Mouse (Mus musculus): Measurements from ENCODE around the gene Fank1.
"Not testable (repeated sequence)": the region's sequence is repeated elsewhere in the genome, so short reads cannot be mapped to it uniquely, and the experiment has no call there.

Fank1 gene

GRCm38 (mm10) chr7:133829579-133829978 is 52.9 kb downstream of the Fank1 start:
- DNase-seq (ENCODE audit: low spot score): no peak

- DNase-seq (ENCODE audit: low spot score): no peak
Measured at GRCm38 (mm10) chr7:133839546-133839945, 62.9 kb downstream of the Fank1 start.

- DNase-seq (ENCODE audit: low spot score): no peak
Measured at GRCm38 (mm10) chr7:133842079-133842478, 65.4 kb downstream of the Fank1 start.

- DNase-seq (ENCODE audit: low spot score): no peak
Measured at GRCm38 (mm10) chr7:133847175-133847574, 70.5 kb downstream of the Fank1 start.

GRCm38 (mm10) chr7:133848180-133848579 is 71.5 kb downstream of the Fank1 start:
- DNase-seq (ENCODE audit: low spot score): no peak

- DNase-seq (ENCODE audit: low spot score): no peak
Measured at GRCm38 (mm10) chr7:133850735-133851134, 74.1 kb downstream of the Fank1 start.

GRCm38 (mm10) chr7:133856278-133856677 is 79.6 kb downstream of the Fank1 start:
- DNase-seq (ENCODE audit: low spot score): no peak

GRCm38 (mm10) chr7:133858506-133858905 is 81.8 kb downstream of the Fank1 start:
- DNase-seq (ENCODE audit: low spot score): no peak

- DNase-seq (ENCODE audit: low spot score): no peak
Measured at GRCm38 (mm10) chr7:133859548-133859947, 82.9 kb downstream of the Fank1 start.

- DNase-seq (ENCODE audit: low spot score): no peak
Measured at GRCm38 (mm10) chr7:133862233-133862632, 85.6 kb downstream of the Fank1 start.

- DNase-seq (ENCODE audit: low spot score): no peak
Measured at GRCm38 (mm10) chr7:133862723-133863122, 86.1 kb downstream of the Fank1 start.

GRCm38 (mm10) chr7:133863151-133863550 is 86.5 kb downstream of the Fank1 start:
- DNase-seq (ENCODE audit: low spot score): no peak

- DNase-seq (ENCODE audit: low spot score): no peak
Measured at GRCm38 (mm10) chr7:133863684-133864083, 87.0 kb downstream of the Fank1 start.

- no peak for DNase-seq (ENCODE audit: low spot score)
Measured at GRCm38 (mm10) chr7:133870265-133870664, 93.6 kb downstream of the Fank1 start.

GRCm38 (mm10) chr7:133872701-133873100 is 96.0 kb downstream of the Fank1 start:
- no peak for DNase-seq (ENCODE audit: low spot score)

- DNase-seq (ENCODE audit: low spot score): no peak
Measured at GRCm38 (mm10) chr7:133876139-133876538, 99.5 kb downstream of the Fank1 start.

- DNase-seq (ENCODE audit: low spot score): no peak
Measured at GRCm38 (mm10) chr7:133876646-133877342, 100.1 kb downstream of the Fank1 start.

- DNase-seq (ENCODE audit: low spot score): no peak
Measured at GRCm38 (mm10) chr7:133879761-133880160, 103.1 kb downstream of the Fank1 start.

GRCm38 (mm10) chr7:133884759-133885431 is 108.2 kb downstream of the Fank1 start:
- not testable (repeated sequence) for DNase-seq (ENCODE audit: low spot score)

- DNase-seq (ENCODE audit: low spot score): no peak
Measured at GRCm38 (mm10) chr7:133888926-133889920, 112.6 kb downstream of the Fank1 start.

GRCm38 (mm10) chr7:133889986-133890385 is 113.3 kb downstream of the Fank1 start:
- no peak for DNase-seq (ENCODE audit: low spot score)

GRCm38 (mm10) chr7:133891298-133891697 is 114.6 kb downstream of the Fank1 start:
- no peak for DNase-seq (ENCODE audit: low spot score)

Measured in urinary bladder, postnatal 10 days (tissue).